Mouse (Mus musculus) heart, embryonic 10.5 days (tissue): Measurements from ENCODE around the gene Asb6. TPM values are rescaled to one million over a fixed set of nuclear protein-coding genes. Genes with fewer than 3 reads are reported as not detected.

ENCODE experiments used
- DNase-seq: peaks from one replicate; pipeline ENCODE4 v3.0.0-alpha.2; 2017; ENCODE audit warnings: low spot score
- H3K27ac ChIP-seq: fragments of 300-500 bp; sonication (generic); 2 replicates; pipeline ENCODE4 v1.5.1; 2016; ENCODE audit warnings: mild to moderate bottlenecking
- H3K27me3 ChIP-seq: fragments of 300-500 bp; sonication (generic); 2 replicates; pipeline ENCODE4 v1.6.1; 2016; ENCODE audit warnings: mild to moderate bottlenecking; ENCODE audit not compliant: poor library complexity, insufficient read depth, severe bottlenecking
- H3K36me3 ChIP-seq: fragments of 300-500 bp; sonication (generic); 2 replicates; pipeline ENCODE4 v1.6.1; 2016; ENCODE audit warnings: mild to moderate bottlenecking, moderate library complexity
- H3K4me1 ChIP-seq: fragments of 300-500 bp; sonication (generic); 2 replicates; pipeline ENCODE4 v1.6.1; 2016; ENCODE audit warnings: mild to moderate bottlenecking
- H3K4me3 ChIP-seq: fragments of 300-500 bp; sonication (generic); 2 replicates; pipeline ENCODE4 v1.5.1; 2016; ENCODE audit warnings: mild to moderate bottlenecking, moderate library complexity
- H3K9me3 ChIP-seq: fragments of 300-500 bp; sonication (generic); 2 replicates; pipeline ENCODE4 v1.6.1; 2016; ENCODE audit warnings: mild to moderate bottlenecking, moderate library complexity
- WGBS: fragments of 180-500 bp; shearing (Covaris S2); methylation state at CpG from one replicate; pipeline ENCODE4 v1.1.7; 2016; 5-methylcytosine and 5-hydroxymethylcytosine counted together
- polyA plus RNA-seq: library from polyadenylated mRNA; unstranded; fragments of >200 nt; fragmentation: Nextera tagmentation; extraction: Ambion mirVana; gene quantifications from 2 replicates; pipeline ENCODE4 v1.2.1, GENCODE M21; 2016

Asb6 gene
- polyA plus RNA-seq, 1 experiment from 2014 or later, result 40.1 TPM

GRCm38 (mm10) chr2:30805983-30806382 is 24.1 kb downstream of the Asb6 start:
- WGBS, result 96% methylated on average over 2 of the region's 2 CpGs
- no peak overlapping the region for H3K4me3 ChIP-seq

GRCm38 (mm10) chr2:30803604-30804003 is 26.5 kb downstream of the Asb6 start, which contains the start of gene 1700001O22Rik:
Gene 1700001O22Rik, minus strand, starts transcription at chr2:30803661.
- Histone ChIP-seq H3K4me3 (no peak within 1 kb of the TSS), H3K36me3 (no peaks in the 10 kb centered on the region), H3K9me3 (no peaks in the 10 kb centered on the region), H3K4me1 (peaks cover 15% of the 10 kb centered on the region), H3K27ac (no peak within 1 kb of the TSS), H3K27me3 (peaks cover 53% of the 10 kb centered on the region)
- 76% methylated on average over 3 of the region's 3 CpGs for WGBS
- DNase-seq, result no peak

More at GRCm38 (mm10) chr2:30805983-30806382, 24.1 kb downstream of the Asb6 start:
- Histone ChIP-seq H3K27me3 (peaks cover 30% of the 10 kb centered on the region), H3K27ac (no peak overlapping the region), H3K4me1 (peaks cover 29% of the 10 kb centered on the region), H3K36me3 (peaks cover 7% of the 10 kb centered on the region), H3K9me3 (no peaks in the 10 kb centered on the region)
- no peak for DNase-seq

DNA sequence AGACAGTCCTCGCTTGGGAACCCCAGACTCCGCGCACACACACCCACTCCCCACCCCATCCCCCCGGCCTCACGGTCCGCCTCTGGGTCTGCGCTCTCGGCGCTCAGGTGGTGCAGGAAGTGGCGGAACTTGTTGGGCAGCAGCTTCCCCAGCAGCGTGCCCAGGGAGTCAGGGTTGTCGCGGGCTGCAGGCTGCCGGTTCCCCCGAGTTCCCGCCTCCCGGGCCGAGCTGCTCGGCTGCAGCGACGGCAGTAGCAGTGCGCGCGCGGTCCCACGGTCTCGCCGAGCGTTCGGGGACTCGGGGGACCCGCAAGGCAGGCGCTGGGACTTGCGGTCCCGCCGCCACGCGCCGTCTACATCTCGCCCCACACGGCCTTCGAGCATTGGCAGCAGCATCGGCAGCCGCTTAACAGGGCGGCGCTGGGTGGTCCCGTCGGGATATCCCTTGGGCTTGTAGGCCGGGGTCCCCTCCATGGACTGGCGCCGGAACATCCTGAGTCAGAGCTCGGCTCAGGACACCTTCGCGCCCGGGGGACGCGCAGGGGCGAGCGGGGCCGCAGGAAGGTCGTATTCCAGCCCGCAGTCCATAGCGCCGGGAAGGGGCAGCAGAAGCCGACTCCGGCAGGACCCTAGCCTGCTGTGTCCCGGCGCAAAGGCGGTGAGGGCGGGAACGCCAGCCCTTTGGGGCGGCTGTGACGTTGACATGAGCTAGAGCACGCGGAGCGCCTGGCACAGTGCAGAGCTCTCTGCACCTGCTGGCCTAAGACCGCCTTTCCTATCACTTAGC is 28.9 kb downstream of the Asb6 start:
- peaks cover 20% of the 10 kb centered on the region for H3K4me1 ChIP-seq
- under 1% methylated on average over 77 of the region's 77 CpGs for WGBS
- H3K36me3 ChIP-seq, result no peaks in the 10 kb centered on the region
- H3K27ac ChIP-seq, result peak overlapping the region; percentile 87
- no peaks in the 10 kb centered on the region for H3K9me3 ChIP-seq
- no peak for DNase-seq
- peaks cover 68% of the 10 kb centered on the region for H3K27me3 ChIP-seq
- peak overlapping the region; percentile 72 for H3K4me3 ChIP-seq

DNA sequence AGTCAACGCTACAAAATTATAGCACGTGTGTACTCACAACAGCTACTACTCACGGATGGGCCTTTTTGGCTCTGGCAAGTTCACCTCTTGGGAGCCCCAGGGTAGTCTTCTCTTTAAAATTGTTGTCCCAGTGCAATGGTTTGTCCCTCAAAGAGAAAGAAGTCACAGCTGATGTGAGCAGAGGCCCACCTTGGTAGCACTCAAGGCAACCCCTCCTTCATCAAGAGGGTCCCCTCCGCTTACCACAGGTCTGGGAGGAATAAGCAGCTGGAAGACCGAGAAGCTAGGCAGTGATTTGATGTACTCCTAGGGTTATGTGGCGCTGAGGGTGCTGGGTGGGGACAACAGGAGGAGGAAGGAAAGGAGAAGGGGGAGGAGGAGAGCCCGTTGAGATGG is 29.5 kb downstream of the Asb6 start:
- no peak for DNase-seq
- Histone ChIP-seq H3K4me1 (peaks cover 26% of the 10 kb centered on the region), H3K36me3 (no peaks in the 10 kb centered on the region), H3K27me3 (peaks cover 71% of the 10 kb centered on the region), H3K4me3 (peak overlapping the region; percentile 72), H3K9me3 (no peaks in the 10 kb centered on the region), H3K27ac (peak overlapping the region; percentile 87)
- WGBS, result 34% methylated on average over 7 of the region's 7 CpGs

- Histone ChIP-seq H3K4me3 (no peak overlapping the region), H3K36me3 (no peaks in the 10 kb centered on the region), H3K27me3 (peaks cover 72% of the 10 kb centered on the region), H3K9me3 (no peaks in the 10 kb centered on the region), H3K4me1 (peaks cover 33% of the 10 kb centered on the region), H3K27ac (no peak overlapping the region)
- 70% methylated on average over 3 of the region's 3 CpGs for WGBS
- DNase-seq, result no peak
Measured at GRCm38 (mm10) chr2:30799456-30799855, 30.7 kb downstream of the Asb6 start.

GRCm38 (mm10) chr2:30796382-30796781 is 33.8 kb downstream of the Asb6 start:
- peak overlapping the region; percentile 45 for H3K4me3 ChIP-seq
- H3K27me3 ChIP-seq, result peaks cover 46% of the 10 kb centered on the region

GRCm38 (mm10) chr2:30795889-30796275 is 34.3 kb downstream of the Asb6 start:
- WGBS, result 69% methylated on average over 5 of the region's 5 CpGs
- Histone ChIP-seq H3K4me1 (peaks cover 29% of the 10 kb centered on the region), H3K27me3 (peaks cover 41% of the 10 kb centered on the region), H3K4me3 (peak overlapping the region; percentile 45), H3K9me3 (no peaks in the 10 kb centered on the region), H3K27ac (peak overlapping the region; percentile 87), H3K36me3 (no peaks in the 10 kb centered on the region)
- no peak for DNase-seq

More at GRCm38 (mm10) chr2:30796382-30796781, 33.8 kb downstream of the Asb6 start:
- WGBS, result 4% methylated on average over 11 of the region's 11 CpGs
- peak; percentile 92 for DNase-seq
- no peaks in the 10 kb centered on the region for H3K9me3 ChIP-seq
- peaks cover 32% of the 10 kb centered on the region for H3K4me1 ChIP-seq
- H3K36me3 ChIP-seq, result no peaks in the 10 kb centered on the region
- H3K27ac ChIP-seq, result peak overlapping the region; percentile 87

DNA sequence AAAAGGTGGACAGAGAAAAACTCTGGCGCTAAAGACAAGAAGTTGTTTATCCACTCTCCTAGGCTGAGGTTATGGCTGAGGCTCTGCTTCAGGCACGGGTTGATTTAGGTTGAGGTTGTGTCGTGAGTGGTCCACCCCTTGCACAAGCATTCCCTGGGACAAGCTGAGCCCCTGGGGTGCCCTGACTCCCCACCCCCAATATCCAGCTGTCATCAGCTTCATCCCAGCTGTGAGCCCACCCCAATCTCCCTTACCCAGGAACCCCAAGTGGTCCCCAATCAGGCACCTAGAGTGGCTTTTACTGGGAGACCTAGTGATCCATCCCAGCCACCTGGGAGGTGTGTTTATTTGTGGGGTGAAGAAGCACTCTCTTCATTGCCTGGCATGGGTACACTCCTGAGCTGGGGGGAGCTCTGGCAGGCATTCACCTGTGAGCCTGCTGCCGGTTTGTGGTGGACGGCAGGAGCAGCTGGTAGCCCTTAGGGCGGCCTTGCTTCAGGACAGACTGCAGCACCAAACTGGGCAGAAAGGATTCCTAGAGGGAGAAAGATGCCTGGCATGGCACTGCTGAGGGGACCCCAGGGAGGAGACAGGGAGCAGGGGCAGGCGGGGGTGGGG is 34.8 kb downstream of the Asb6 start:
- no peak for DNase-seq
- peaks cover 36% of the 10 kb centered on the region for H3K27me3 ChIP-seq
- H3K4me3 ChIP-seq, result peak overlapping the region; percentile 57
- WGBS, result 72% methylated on average over 7 of the region's 7 CpGs
- H3K4me1 ChIP-seq, result peaks cover 32% of the 10 kb centered on the region
- peak overlapping the region; percentile 87; the same call in 1 of the 2 replicates for H3K27ac ChIP-seq
- H3K36me3 ChIP-seq, result no peaks in the 10 kb centered on the region
- H3K9me3 ChIP-seq, result no peaks in the 10 kb centered on the region

DNA sequence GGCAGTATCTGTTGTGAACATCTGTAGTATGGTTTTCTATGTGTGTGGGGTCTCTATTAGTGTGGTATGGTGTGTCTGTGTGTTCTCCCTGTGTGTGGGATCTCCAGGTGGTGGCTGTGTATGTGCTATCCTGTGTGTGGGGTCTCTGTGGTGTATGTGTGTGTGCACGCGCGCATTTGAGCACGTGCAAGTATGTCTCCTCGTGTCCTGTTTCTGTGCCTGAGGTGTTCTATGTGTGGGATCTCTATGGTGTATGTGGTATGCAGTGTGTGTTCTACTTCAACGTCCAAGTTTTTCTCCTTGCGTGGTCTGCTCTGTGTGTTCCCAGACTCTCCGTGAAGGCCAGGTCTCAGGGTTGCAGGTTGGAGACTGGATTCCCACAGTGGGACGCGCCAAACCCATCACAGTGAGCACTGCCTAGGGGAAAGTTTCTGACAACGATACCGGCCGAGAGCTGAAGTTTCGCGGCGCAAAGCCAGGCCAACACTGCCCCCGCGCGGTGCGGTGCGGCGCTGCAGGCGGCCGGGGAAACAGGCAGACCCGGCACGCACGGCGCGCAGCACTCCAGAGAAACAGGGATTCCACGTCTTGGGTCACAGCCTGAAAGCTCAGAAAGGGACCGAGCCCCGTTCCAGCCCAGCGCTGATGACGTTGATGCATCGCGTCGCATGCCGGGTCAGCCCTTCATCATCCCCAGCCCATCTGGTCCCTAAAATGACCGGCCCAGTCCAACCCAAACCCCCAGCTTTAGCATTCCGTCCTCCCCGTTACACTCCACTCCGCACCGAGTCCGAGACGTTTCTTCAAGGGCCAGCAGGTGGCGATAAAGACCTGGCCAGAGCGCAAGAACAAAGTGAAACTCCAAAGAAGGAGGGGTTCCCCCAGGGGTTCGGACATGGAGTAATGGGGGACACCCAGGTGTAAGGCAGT is 35.7 kb downstream of the Asb6 start:
- H3K9me3 ChIP-seq, result no peaks in the 10 kb centered on the region
- H3K4me1 ChIP-seq, result peaks cover 32% of the 10 kb centered on the region
- H3K27me3 ChIP-seq, result peaks cover 27% of the 10 kb centered on the region
- 6% methylated on average over 48 of the region's 48 CpGs for WGBS
- peak overlapping the region; percentile 87 for H3K27ac ChIP-seq
- H3K36me3 ChIP-seq, result no peaks in the 10 kb centered on the region
- peak overlapping the region; percentile 57 for H3K4me3 ChIP-seq
- DNase-seq, result peak; percentile 94

DNA sequence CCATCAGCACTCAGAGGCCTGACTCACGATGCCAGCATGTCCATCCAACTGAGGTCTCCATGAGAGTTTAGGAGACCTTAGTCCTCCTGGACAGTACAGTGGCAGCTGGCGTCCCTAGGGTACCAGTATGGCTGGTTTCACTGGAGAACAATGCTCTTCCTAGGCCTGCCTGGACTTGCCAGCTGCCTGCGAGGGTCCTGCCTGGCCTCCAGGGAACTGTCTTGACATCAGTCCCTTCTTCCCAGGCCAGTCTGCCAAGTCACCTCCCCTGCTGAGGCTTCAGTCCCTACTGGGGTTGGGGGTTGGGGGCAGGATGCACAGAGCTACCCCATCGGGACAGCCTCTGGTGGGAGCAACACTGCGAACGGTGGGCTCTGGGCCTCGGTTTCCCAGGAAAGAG is 38.1 kb downstream of the Asb6 start:
- Histone ChIP-seq H3K36me3 (no peaks in the 10 kb centered on the region), H3K27me3 (peaks cover 3% of the 10 kb centered on the region; the same call in 1 of the 2 replicates), H3K9me3 (no peaks in the 10 kb centered on the region), H3K4me3 (no peak overlapping the region), H3K4me1 (peaks cover 41% of the 10 kb centered on the region), H3K27ac (0 out of 2 replicates have a peak overlapping the region, but pooled peaks have one; percentile 19)
- 82% methylated on average over 7 of the region's 7 CpGs for WGBS
- DNase-seq, result no peak

- no peak overlapping the region for H3K4me3 ChIP-seq
- H3K27ac ChIP-seq, result peak overlapping the region; percentile 72; the same call in 1 of the 2 replicates
- peaks cover 58% of the 10 kb centered on the region for H3K4me1 ChIP-seq
- no peaks in the 10 kb centered on the region for H3K9me3 ChIP-seq
- WGBS, result 40% methylated on average over 4 of the region's 4 CpGs
- H3K27me3 ChIP-seq, result no peaks in the 10 kb centered on the region
- DNase-seq, result no peak
- no peaks in the 10 kb centered on the region for H3K36me3 ChIP-seq
Measured at GRCm38 (mm10) chr2:30787466-30787865, 42.7 kb downstream of the Asb6 start.
